Mouse (Mus musculus): ENCODE results near the gene Ptgds.

Ptgds gene

GRCm38 (mm10) chr2:25469969-25470368 is at the start of gene Ptgds:
Ptgds (minus strand) TSS chr2:25470046.
- DNase-seq (ENCODE audit: low read depth, low spot score), result no peak

DNA sequence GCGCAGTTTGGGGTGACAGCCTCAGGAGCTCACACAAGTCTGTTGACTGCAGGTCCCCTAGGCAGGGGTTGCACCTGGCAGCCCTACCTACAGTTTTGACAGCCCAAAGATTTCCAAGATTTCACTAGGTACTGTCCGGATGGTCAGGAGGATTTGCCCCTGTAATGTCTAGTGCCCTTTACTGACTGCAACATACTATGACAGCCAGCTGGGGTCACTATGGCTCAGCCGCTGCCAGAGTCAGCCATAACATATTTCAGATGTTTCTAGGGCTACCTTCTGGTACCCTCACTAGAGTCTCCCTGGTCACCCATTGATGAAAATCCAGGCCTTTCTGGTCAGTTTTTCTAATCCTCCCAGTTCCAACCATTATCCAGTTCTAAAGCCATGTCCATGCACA is 40.1 kb upstream of the Ptgds start:
- DNase-seq (ENCODE audit: low read depth, low spot score), result peak; percentile 61

GRCm38 (mm10) chr2:25506964-25507363 is 37.1 kb upstream of the Ptgds start:
- DNase-seq (ENCODE audit: low read depth, low spot score), result peak; percentile 66

DNA sequence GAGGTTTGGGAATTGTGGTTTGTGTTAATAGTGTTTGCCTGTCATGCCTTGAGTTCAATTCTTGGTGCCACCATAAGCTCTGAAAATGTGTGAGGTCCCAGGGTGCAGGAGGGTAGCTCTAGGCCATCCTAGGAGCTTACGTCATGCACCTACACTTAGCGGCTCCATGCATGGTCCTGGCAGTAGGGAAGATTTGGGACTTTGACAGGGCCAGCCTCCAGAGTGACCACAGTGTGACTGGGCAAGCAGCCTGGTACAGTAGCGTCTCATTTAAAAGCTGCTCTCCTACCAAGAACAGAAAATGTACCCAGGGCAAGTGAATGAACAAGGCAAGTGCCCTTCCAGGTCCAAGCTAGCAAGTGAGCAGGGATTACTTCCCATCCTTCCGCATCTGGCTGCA is 36.0 kb upstream of the Ptgds start:
- no peak for DNase-seq (ENCODE audit: low read depth, low spot score)

DNA sequence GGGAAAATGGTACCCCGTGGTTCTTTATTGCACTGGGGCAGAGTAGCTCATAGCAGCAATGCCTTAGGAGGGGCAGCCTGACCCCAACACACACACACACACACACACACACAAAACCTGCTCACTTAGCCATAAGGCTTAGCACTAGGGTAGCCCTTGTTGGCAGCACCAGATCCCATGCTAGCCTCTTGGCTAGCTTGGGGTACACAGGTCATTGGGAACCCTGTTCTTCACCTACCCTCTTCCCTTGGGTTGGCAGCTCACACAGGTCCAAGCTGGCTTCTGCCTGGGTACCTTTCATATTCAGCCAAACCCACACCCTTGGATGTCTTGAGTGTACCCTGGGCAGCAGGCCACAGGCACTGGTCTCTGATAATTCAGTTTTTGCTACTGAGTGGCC is 35.2 kb upstream of the Ptgds start:
- DNase-seq (ENCODE audit: low read depth, low spot score), result no peak

- DNase-seq (ENCODE audit: low read depth, low spot score), result no peak
These were observed 34.7 kb upstream of the Ptgds start for GRCm38 (mm10) chr2:25504538-25504937.

GRCm38 (mm10) chr2:25502726-25503125 is 32.9 kb upstream of the Ptgds start:
- DNase-seq (ENCODE audit: low read depth, low spot score), result no peak

GRCm38 (mm10) chr2:25501593-25502486 is 32.0 kb upstream of the Ptgds start, which contains the start of gene C8g:
C8g (minus strand) TSS chr2:25501719.
- DNase-seq (ENCODE audit: low read depth, low spot score), result peak; percentile 31

DNA sequence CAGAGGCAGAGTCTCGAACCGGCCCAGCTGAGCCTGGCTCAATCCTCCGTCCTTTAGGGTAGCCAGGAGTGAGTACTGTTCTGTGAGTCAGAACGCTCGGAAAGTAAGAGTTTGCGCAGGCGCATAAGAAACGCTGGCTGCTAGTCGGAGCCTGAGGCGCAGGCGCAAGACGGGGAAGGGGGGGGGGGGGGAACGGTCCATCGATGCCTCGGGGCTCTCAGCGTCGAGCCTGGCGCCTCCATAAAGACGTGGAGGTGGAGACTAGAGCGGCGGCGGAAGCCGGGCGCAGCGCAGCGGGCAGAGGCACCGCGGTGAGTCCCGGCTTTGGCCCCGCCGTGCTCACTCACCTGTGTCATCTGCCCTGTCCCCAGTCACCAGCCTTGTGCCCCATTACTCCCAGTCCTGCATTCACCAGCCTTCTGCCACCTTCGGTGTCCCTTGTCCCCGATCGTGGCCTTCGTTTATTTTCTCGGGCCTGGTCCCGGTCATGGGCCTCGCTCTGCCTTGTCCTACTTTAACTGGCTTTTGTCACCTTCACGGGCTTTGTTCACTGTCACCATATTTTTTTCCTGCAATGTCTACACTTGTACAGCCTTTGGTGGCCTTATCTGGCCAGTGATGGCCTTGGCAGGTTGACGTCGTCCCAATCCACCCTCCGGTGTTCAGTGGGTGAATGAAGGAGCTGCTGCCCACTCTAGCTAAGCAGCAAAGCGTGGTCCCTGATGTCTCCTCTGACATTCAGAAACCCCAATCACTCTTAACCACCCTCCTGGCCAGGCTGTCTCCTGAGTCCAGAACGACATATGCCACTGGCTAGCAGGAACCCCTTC is 30.9 kb upstream of the Ptgds start, which contains the start of gene Fbxw5:
TSS of gene Fbxw5 (plus strand) at position 175 of the 830 bp plus-strand sequence.
- peak; percentile 97 for DNase-seq (ENCODE audit: low read depth, low spot score)

GRCm38 (mm10) chr2:25500071-25500575 is 30.3 kb upstream of the Ptgds start:
- DNase-seq (ENCODE audit: low read depth, low spot score), result no peak

DNA sequence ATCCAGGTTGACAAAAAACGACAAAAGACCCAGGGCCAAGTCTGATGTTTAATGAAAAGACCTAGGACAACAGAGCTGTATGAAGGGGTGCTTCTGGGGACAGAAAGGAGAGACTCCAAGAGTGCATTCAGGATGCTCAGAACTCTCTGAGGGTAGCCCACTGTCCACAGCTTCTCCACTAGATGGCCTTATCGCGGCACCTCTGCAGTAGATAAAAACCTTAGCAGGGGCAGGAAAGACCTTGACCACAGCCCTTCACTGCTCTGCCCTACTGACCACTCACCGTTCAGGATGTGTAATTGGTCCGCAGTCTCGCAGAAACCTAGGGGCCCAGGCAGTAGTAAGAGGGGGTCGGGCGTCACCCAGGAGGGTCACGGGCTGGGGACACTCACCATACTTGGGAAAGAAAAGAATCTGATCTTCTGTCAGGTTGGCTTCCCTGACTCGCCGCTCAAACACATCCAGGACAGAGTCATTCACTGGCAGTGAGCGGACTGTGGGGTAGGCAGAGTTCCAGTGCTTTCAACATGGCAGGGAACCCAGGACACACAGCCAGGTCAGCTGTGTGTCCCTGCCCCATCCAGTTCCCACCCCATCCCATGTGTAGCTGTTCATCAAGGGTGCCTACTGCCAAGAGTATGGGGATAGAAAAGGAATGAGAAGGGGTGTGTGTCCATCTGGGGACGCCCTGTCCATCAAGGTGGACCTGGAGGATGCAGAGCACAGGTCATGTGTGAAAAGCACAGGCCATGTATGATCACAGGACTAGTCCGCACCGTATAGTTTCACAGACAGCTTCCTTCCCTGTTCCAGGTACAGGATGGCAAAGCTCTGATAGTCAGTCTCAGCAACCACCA is 29.0 kb upstream of the Ptgds start:
- DNase-seq (ENCODE audit: low read depth, low spot score), result no peak

DNA sequence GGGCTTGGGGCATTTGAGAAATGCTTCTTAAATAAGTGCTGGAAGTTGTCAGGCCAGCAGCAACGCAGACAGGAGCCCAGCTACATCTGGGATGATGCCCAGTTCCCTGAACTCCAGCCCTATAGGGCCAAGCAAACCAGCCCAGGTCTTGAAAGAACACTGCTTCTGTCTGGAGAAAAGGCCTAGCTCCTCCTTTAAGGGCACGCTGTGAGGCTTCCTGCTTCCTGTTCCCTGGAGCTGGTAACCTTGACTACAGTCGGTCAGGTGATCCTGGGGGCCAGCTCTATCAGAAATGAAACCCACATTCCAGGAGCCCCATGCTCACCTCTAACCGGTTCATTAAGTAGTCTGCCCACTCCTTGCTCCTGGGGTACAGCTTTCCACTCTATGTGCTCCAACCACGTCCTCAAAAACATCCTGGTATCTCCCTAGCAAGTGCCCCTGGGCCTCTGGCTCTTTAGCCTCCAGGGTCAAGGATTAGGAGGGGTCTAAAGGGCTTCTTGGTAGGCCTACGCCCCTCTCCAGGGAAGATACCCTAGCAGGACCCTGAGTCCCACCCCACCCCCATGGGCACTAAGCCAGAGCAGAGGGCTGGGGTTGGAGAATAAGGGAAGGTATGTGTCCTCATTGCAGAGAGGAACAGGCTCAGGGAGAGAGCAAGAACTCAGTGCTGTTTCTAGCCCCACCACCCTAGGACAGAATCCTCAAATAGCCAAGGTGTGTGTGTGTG is 28.2 kb upstream of the Ptgds start:
- DNase-seq (ENCODE audit: low read depth, low spot score), result peak; percentile 40

GRCm38 (mm10) chr2:25496462-25496861 is 26.6 kb upstream of the Ptgds start:
- DNase-seq (ENCODE audit: low read depth, low spot score), result peak; percentile 70

DNA sequence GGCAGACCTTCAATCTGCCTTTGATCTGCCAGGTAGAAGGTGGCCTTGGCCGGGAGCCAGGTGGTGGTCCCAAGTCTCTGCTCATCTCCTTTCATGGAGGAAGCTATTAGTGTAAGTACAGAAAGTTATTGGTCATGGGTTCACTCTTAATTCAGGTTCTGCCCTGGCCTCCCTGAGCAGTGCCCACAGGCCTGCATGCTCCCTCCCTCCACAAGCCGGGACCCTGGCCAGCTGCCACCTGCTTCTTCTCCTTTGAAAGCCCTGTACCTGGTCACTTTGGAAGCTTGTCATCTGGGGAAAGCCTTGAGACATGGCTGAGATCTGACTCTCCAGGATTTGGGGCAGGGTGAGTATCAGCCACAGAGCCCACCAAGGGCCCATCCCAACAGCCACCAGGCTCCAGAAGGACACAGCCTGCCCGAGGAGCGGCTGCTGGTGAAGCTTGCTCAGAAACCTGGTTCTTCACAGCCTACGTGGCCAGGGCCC is 23.7 kb upstream of the Ptgds start, which contains the start of gene Lcn12:
TSS of gene Lcn12 (minus strand) at position 436 of the 486 bp plus-strand sequence.
- no peak for DNase-seq (ENCODE audit: low read depth, low spot score)

DNA sequence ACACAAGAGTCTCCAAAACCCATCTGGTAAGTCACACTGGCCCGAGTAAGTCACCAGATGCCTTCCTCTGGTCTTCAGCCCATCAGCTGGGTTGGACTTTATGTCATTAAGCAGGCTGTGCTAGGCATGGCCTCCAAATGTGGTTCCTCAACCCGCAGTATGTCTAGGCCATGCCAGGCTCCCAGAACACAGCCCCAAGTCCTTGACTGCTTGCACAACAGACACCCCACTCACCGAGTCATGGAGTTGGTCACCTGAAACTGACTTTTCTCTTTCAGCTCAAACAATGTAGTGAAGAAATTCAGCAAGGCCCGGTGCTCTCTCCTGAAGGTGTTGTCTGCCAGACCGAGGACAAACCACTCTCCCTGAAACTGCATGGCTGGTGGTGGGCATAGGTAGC is 23.1 kb upstream of the Ptgds start:
- no peak for DNase-seq (ENCODE audit: low read depth, low spot score)

DNA sequence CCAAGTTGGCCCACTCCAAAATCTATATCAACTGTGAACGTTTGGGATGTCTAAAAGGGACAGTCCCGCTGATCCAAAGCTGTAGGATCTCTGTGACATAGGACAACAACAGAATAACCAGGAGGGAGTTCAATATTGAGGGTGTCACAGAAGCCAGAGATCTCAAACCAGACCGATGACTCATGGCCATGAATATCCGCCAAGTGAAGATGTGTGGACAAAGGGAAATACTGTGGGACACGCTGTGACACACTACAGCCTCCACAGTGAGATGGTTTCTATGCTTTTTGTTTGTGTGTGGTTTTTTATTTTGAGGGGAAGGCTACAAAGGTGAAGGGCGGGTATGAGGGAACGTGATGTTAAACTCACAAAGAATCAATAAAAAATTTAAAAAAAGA is 18.8 kb upstream of the Ptgds start:
- DNase-seq (ENCODE audit: low read depth, low spot score), result no peak

DNA sequence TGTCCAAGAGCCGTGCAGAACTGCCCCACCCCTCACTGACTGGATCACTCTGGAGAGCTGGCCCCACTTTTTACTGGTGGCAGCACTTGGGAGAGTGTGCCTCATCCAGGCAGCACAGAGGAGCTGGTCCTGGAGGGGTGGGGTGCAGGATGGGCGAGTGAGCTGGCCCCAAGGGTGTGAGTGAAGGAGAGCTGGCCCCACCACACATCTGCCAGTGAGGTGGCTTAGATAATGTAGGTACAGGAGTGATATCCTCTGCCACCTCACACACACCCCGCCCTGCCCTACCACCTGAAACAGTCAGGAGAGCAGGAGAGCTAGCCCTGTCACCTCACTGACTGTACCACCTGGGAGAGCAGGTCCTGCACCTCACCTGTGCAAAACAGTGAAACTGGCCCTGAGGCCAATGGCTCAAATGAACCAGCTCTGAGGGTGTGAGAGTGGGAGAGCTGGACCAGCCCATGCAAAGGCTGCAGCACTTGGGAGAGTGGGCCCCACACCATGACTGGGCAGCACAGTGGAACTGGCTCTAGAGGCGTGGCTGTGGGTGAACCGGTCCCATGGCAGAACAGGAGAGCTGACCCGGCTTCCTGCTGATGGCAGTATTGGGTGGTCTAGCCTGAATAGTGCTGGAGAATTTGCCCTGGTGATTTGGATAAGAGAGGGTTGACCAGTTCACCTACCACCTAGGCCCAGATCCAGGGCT is 18.3 kb upstream of the Ptgds start:
- no peak for DNase-seq (ENCODE audit: low read depth, low spot score)

DNA sequence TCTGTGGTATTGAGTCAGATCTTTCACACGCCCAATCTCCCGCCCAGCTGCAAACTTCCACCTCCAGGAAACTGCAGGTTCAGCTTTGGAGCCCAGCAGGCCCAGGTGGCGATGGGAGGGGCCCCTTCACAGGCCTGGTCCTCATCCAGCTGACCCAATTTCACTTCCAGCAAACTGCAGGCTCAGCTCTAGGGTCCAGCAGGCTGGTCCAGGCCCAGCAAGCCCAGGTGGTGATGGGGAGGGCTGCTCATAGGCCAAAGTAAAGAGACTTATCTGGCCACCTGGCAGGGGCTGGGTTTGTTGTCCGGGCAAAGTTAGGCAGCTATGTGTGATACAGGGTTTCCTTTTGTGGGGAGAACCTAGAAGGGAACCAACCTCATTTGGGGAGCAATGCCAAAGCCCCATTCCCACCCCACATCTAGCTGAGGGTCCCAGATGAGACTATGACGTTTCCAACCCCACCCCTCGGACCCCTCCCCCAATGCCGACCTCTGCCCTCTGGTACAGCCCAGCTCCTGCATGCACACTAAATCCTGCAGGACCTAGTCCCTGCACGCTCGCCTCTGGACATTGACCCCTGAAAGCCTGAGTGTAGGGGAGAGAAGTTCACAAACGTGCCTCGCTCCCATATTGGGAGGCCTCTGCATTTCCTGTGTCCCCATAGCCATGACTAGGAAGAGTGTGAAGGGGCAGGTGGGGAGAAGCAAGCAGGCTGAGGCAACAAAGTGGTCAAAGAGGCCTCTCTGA is 15.2 kb upstream of the Ptgds start:
- DNase-seq (ENCODE audit: low read depth, low spot score), result no peak

GRCm38 (mm10) chr2:25482969-25483368 is 13.1 kb upstream of the Ptgds start:
- peak; percentile 90 for DNase-seq (ENCODE audit: low read depth, low spot score)

Data from CD4-positive, CD25-positive, alpha-beta regulatory T cell, adult 2 months (primary cell).